Mouse (Mus musculus) forebrain, embryonic 15.5 days (tissue): ENCODE results near the gene Olfr1329. TPM values are rescaled to one million over a fixed set of nuclear protein-coding genes. Genes with fewer than 3 reads are reported as not detected.
A peak's percentile ranks its signal among the peaks of the same experiment; 100 is the strongest.
"Not testable (repeated sequence)": the region's sequence is repeated elsewhere in the genome, so short reads cannot be mapped to it uniquely, and the experiment has no call there.

Source experiments
- ATAC-seq: fragments of 200-750 bp; cut with Nextera tagmentation; replicated peaks from 2 replicates; pipeline ENCODE4 v1.8.0; 2017; ENCODE audit warnings: mild to moderate bottlenecking, moderate TSS enrichment, moderate library complexity
- H3K27ac ChIP-seq: fragments of 300-500 bp; sonication (generic); replicated peaks from 2 replicates; pipeline ENCODE4 v1.5.1; 2015; ENCODE audit warnings: mild to moderate bottlenecking, inconsistent platforms
- H3K27me3 ChIP-seq: fragments of 300-500 bp; sonication (generic); 2 replicates; pipeline ENCODE4 v1.6.1; 2015; ENCODE audit warnings: inconsistent platforms
- H3K36me3 ChIP-seq: fragments of 300-500 bp; sonication (generic); 2 replicates; pipeline ENCODE4 v1.6.1; 2015; ENCODE audit warnings: mild to moderate bottlenecking, inconsistent platforms
- H3K4me1 ChIP-seq: fragments of 300-500 bp; sonication (generic); 2 replicates; pipeline ENCODE4 v1.6.1; 2015; ENCODE audit warnings: inconsistent platforms
- H3K4me2 ChIP-seq: fragments of 300-500 bp; sonication (generic); replicated peaks from 2 replicates; pipeline ENCODE4 v1.6.1; 2015; ENCODE audit warnings: mild to moderate bottlenecking, inconsistent platforms
- H3K4me3 ChIP-seq: fragments of 300-500 bp; sonication (generic); 2 replicates; pipeline ENCODE4 v1.5.1; 2015; ENCODE audit warnings: mild to moderate bottlenecking, inconsistent platforms
- H3K9ac ChIP-seq: fragments of 300-500 bp; sonication (generic); replicated peaks from 2 replicates; pipeline ENCODE4 v1.6.1; 2015; ENCODE audit warnings: mild to moderate bottlenecking, inconsistent platforms
- H3K9me3 ChIP-seq: fragments of 300-500 bp; sonication (generic); 2 replicates; pipeline ENCODE4 v1.6.1; 2016; ENCODE audit warnings: inconsistent platforms
- WGBS: fragments of 180-500 bp; shearing (Covaris S2); methylation state at CpG from one replicate; pipeline ENCODE4 v1.1.7; 2015; ENCODE audit warnings: mixed read lengths; 5-methylcytosine and 5-hydroxymethylcytosine counted together
- polyA plus RNA-seq: library from polyadenylated mRNA; unstranded; fragments of >200 nt; fragmentation: Nextera tagmentation; extraction: Ambion mirVana; gene quantifications from 2 replicates; pipeline ENCODE4 v1.2.1, GENCODE M21; 2015

The Olfr1329 gene
- not detected in 2 replicates for polyA plus RNA-seq

GRCm38 (mm10) chr4:118917365-118917764 is at the start of gene Olfr1329:
Gene Olfr1329 (minus strand): TSS chr4:118917465.
- not testable (repeated sequence) for H3K4me3 ChIP-seq, H3K9me3 ChIP-seq, H3K27ac ChIP-seq, H3K27me3 ChIP-seq, H3K36me3 ChIP-seq, H3K9ac ChIP-seq, ATAC-seq, H3K4me1 ChIP-seq, H3K4me2 ChIP-seq
- 58% methylated on average over 2 of the region's 2 CpGs for WGBS

DNA sequence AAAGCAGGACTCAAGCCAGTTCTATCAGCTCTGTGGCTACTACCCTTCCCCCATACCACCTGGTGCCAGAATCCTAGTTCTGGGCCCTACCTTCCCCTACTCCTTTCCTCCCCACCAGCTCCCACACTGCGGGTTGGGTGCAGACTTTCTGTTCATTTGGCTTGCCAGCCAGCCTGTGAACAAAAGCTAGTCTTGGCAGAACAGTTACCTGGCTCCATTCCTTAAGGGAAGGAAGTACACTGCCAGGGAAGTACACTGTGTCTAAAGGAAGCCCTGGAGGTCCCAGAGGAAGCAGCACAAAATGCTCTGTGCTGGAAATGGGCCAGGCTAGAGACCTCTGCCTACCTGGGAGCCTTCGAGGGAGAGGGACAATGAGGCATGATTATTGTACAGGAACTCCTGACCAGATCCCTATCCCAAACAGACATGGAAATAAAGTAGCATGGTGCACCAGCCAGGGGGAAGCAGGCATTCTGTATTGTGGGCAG is 43.9 kb upstream of the Olfr1329 start, which contains the start of gene Lao1:
Gene Lao1 (plus strand): TSS at position 438 of the 488 bp plus-strand sequence.
- ATAC-seq: peak; percentile 41; the same call in 1 of the 2 replicates
- WGBS: 72% methylated on average over 2 of the region's 2 CpGs
- no peaks in the 10 kb centered on the region for H3K36me3 ChIP-seq
- no peaks in the 10 kb centered on the region for H3K9me3 ChIP-seq
- H3K4me1 ChIP-seq: peaks cover 3% of the 10 kb centered on the region; the same call in 1 of the 2 replicates
- H3K4me3 ChIP-seq: no peak within 1 kb of the TSS
- no peaks in the 10 kb centered on the region for H3K27me3 ChIP-seq
- no peak within 1 kb of the TSS for H3K4me2 ChIP-seq
- peak within 1 kb of the TSS; percentile 53; the same call in 1 of the 2 replicates for H3K27ac ChIP-seq
- H3K9ac ChIP-seq: no peak within 1 kb of the TSS

GRCm38 (mm10) chr4:118958812-118959211 is 41.5 kb upstream of the Olfr1329 start:
- Histone ChIP-seq H3K4me2 (no peak overlapping the region), H3K36me3 (no peaks in the 10 kb centered on the region), H3K27ac (no peak overlapping the region), H3K4me1 (peaks cover 3% of the 10 kb centered on the region; the same call in 1 of the 2 replicates), H3K27me3 (no peaks in the 10 kb centered on the region), H3K4me3 (no peak overlapping the region), H3K9me3 (no peaks in the 10 kb centered on the region), H3K9ac (no peak overlapping the region)
- ATAC-seq: no peak
- 89% methylated on average over 7 of the region's 7 CpGs for WGBS

- ATAC-seq: no peak
- H3K27ac ChIP-seq: no peak within 1 kb of the TSS
- no peak within 1 kb of the TSS for H3K4me3 ChIP-seq
- H3K4me2 ChIP-seq: no peak within 1 kb of the TSS
- H3K9me3 ChIP-seq: no peaks in the 10 kb centered on the region
- H3K27me3 ChIP-seq: no peaks in the 10 kb centered on the region
- WGBS: 77% methylated on average over 2 of the region's 2 CpGs
- H3K9ac ChIP-seq: no peak within 1 kb of the TSS
- no peaks in the 10 kb centered on the region for H3K36me3 ChIP-seq
- H3K4me1 ChIP-seq: no peaks in the 10 kb centered on the region
Measured at GRCm38 (mm10) chr4:118938512-118938911, 21.2 kb upstream of the Olfr1329 start, which contains the start of gene Olfr1328. Gene Olfr1328 (minus strand): TSS chr4:118938612.

- not testable (repeated sequence) for H3K4me2 ChIP-seq, H3K4me1 ChIP-seq, H3K27me3 ChIP-seq, H3K27ac ChIP-seq, H3K9me3 ChIP-seq, ATAC-seq, H3K36me3 ChIP-seq, H3K9ac ChIP-seq, H3K4me3 ChIP-seq
- WGBS: 70% methylated on average over 3 of the region's 3 CpGs
Measured at GRCm38 (mm10) chr4:118931326-118931725, 14.1 kb upstream of the Olfr1329 start.

DNA sequence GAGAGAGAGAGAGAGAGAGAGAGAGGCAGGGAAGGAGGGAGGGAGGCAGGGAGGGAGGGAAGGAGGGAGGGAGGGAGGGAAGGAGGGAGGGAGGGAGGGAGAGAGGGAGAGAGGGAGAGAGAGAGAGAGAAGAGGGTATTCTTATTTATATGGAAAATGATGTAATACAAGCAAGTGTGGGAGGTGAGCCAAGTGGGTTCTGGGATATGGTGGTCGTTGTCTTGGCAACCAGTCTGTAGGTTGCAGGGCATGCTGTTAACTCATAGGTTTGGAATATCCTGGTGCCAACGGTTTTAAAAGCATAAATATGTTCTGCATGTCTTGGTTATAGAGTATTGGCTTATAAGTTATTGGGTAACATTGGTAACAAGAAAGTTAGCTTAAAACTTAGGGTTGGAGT is 15.3 kb downstream of the Olfr1329 start:
- Histone ChIP-seq H3K36me3 (no peaks in the 10 kb centered on the region), H3K4me1 (no peaks in the 10 kb centered on the region)
- no peak for ATAC-seq

GRCm38 (mm10) chr4:118888297-118888696 is 29.0 kb downstream of the Olfr1329 start, which contains the start of gene Olfr1330:
Gene Olfr1330 (plus strand): TSS chr4:118888597.
- Histone ChIP-seq H3K9ac (no peak within 1 kb of the TSS), H3K4me3 (no peak within 1 kb of the TSS), H3K4me1 (no peaks in the 10 kb centered on the region), H3K4me2 (no peak within 1 kb of the TSS), H3K9me3 (no peaks in the 10 kb centered on the region), H3K27me3 (no peaks in the 10 kb centered on the region), H3K36me3 (no peaks in the 10 kb centered on the region), H3K27ac (no peak within 1 kb of the TSS)
- ATAC-seq: no peak
- WGBS: 90% methylated on average over 1 of the region's 1 CpGs

More for the DNA sequence above, 15.3 kb downstream of the Olfr1329 start:
- Histone ChIP-seq H3K27ac (no peak overlapping the region), H3K27me3 (no peaks in the 10 kb centered on the region), H3K9ac (no peak overlapping the region), H3K4me2 (no peak overlapping the region), H3K9me3 (no peaks in the 10 kb centered on the region), H3K4me3 (no peak overlapping the region)
- 48% methylated on average over 2 of the region's 2 CpGs for WGBS

- Histone ChIP-seq H3K27ac (no peak overlapping the region), H3K9me3 (no peaks in the 10 kb centered on the region), H3K4me1 (0 out of 2 replicates have a peak, but pooled peaks cover 2% of the 10 kb centered on the region), H3K4me2 (no peak overlapping the region), H3K36me3 (no peaks in the 10 kb centered on the region), H3K9ac (no peak overlapping the region), H3K4me3 (no peak overlapping the region), H3K27me3 (no peaks in the 10 kb centered on the region)
- no peak for ATAC-seq
Measured at GRCm38 (mm10) chr4:118867566-118867965, 49.7 kb downstream of the Olfr1329 start.

Other genes starting within 250 kb of the Olfr1329 start
- 0.06 TPM in 1 of 2 replicates, not detected in the other for gene Olfr1342, start 224.7 kb downstream of the Olfr1329 start, polyA plus RNA-seq
- not detected in 2 replicates for gene Olfr1341, start 213.9 kb downstream of the Olfr1329 start, polyA plus RNA-seq
- not detected in 2 replicates for gene Olfr1340, start 197.3 kb downstream of the Olfr1329 start, polyA plus RNA-seq
- gene Olfr1339, start 185.3 kb downstream of the Olfr1329 start, polyA plus RNA-seq: not detected in 2 replicates
- not detected in 2 replicates for gene Olfr1338, start 158.7 kb downstream of the Olfr1329 start, polyA plus RNA-seq
- not detected in 2 replicates for gene Olfr1337, start 134.9 kb downstream of the Olfr1329 start, polyA plus RNA-seq
- gene Olfr1335, start 107.5 kb downstream of the Olfr1329 start, polyA plus RNA-seq: not detected in 2 replicates
- gene Olfr1333, start 81.2 kb downstream of the Olfr1329 start, polyA plus RNA-seq: not detected in 2 replicates
- gene Olfr1331, start 52.8 kb downstream of the Olfr1329 start, polyA plus RNA-seq: not detected in 2 replicates
- not detected in 2 replicates for gene Olfr1330, start 28.9 kb downstream of the Olfr1329 start, polyA plus RNA-seq
- gene Olfr1328, start 21.1 kb upstream of the Olfr1329 start, polyA plus RNA-seq: not detected in 2 replicates
- 0.28 and 0.29 TPM in 2 replicates for gene Lao1, start 44.1 kb upstream of the Olfr1329 start, polyA plus RNA-seq
- gene Slc2a1, start 191.2 kb upstream of the Olfr1329 start, polyA plus RNA-seq: 89.5 and 89.7 TPM in 2 replicates